Mouse (Mus musculus) T-helper 1 cell (primary cell): ENCODE results near the gene Nos1ap.

ENCODE experiments used
- in situ Hi-C: fragments of 300-600 bp; cut with MboI, MseI; formaldehyde crosslinking; loops from one replicate; pipeline ENCODE4 v1.15.1; 2025; ENCODE audit warnings: high pct_unique_total_duplicates

Gene Nos1ap

DNA sequence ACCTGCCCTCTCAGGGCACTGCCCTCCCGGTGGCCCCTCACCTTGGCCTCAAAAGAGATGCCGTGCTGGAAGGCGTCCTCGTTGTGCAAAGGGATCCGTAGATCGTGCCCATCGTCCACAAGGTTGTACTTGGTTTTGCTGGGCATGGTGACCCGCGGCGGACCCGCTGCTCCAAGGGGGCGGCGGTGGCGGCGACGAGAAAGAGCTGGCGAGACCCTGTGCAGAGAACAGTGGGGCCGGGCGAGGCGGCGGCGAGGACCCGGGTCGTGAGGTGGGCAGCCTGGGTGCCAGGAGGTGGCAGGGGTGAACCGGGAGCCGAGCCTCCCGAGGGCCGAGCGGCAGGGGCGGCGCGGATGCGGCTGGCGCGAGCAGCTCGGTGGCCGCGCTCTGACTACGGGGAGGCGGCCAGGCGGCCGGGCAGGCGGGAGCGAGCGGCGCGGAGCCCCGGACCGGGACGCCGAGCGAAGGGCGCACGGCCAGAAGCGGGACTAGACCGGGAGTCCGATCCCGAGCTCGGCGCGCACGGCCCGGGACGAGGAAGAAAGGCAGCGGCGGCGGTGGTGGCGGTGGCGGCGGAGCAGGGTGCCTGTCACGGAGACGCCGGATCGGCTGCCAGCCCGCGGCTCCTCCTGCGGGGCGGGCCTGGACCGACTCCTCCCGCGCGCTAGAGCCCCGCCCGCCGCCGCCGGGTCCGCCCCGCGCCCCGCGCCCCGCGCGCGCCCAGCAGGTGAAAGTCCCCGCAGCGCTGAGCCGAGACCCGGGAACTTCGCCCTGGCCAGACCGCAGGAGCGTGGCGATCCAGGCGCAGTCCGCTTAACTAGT, at the start of gene Nos1ap:
Gene Nos1ap (minus strand): TSS at position 643 of the 822 bp plus-strand sequence.
- in situ Hi-C loops, result no loop called here

DNA sequence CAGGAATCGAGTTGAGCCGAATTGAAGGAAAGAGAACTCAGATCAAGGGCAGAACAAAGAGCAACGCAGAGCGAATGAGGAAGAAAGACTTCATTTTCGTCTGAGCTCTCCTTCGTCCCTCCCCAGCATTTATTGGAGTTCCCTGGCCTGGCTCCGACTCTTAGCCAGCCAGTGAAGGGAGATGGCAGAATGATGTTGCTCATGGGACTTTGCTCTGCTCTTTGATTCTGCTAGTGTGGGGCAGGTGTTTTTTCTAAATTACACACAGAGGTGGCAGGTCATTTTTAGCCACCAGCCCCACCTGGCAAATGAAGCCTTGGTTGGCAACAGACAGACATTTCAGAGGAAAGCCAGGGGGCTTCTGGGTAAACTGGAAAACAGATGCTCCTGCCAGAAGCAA, 49.3 kb upstream of the Nos1ap start:
- in situ Hi-C loops, result loop anchor here (25.0 kb wide), 1 partner anchor 1923 kb away; the partner anchor contains the start of gene Vsig8

DNA sequence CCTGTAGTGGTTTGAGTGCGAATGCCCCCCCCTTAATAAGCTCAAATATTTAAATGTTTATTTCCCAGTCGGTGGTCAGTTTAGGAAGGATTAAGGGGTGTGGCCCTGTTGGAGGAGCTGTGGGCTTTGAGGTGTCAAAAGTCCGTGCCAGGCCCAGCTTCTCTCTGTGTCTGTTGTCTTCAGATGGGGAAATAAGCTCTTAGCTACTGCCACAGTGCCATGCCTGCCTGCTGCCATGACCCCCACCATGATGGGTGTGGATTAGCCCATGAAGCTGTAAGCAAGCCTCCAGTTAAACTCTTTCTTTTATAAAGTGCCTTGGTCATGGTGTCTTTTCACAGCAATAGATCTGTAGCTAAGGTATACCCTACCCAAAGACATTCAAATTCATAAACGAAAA, 43.2 kb upstream of the Nos1ap start:
- in situ Hi-C loops, result loop anchor here (25.0 kb wide), 1 partner anchor 1929 kb away; the partner anchor contains the start of gene Vsig8

DNA sequence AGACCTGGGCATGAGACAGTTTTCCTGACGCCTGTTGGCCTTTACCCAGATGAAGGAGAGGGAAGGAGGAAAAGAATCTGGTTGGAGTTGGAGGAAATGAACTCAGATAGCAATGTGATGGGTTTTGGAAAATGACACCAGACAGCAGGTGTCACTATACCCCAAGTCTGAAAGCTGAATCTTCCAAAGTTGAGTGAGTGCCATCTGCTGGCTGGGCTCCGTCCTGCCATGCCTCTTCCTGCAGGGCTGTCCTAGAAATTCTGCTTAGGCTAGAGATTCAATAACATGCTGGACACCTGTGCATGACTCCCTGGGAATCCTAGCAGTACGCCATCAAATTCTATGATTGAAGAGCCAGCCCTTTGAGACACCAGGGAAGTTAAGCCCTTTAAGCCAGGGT, 42.7 kb upstream of the Nos1ap start:
- in situ Hi-C loops, result loop anchor here (25.0 kb wide), 1 partner anchor 1930 kb away; the partner anchor contains the start of gene Vsig8

DNA sequence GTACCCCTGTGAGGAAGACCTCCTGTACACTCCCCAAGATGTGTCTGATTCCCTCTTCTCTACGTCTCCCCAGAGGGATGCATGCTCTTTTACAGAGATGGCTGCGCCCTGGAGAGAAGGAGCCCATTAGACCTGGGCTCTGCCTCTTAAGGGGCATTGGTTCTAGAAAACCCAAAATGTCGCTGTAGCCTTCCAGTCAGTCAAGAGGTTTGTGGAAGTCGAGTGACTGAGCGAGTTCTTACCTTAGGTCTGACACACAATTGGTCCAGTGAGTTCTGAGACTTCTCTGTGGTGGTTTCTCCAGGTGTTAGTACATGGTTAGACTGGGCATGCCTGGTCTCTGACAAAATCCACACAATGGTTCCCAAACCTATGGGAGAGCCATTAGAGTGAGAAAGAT, 41.9 kb upstream of the Nos1ap start:
- in situ Hi-C loops, result loop anchor here (25.0 kb wide), 1 partner anchor 1931 kb away; the partner anchor contains the start of gene Vsig8

DNA sequence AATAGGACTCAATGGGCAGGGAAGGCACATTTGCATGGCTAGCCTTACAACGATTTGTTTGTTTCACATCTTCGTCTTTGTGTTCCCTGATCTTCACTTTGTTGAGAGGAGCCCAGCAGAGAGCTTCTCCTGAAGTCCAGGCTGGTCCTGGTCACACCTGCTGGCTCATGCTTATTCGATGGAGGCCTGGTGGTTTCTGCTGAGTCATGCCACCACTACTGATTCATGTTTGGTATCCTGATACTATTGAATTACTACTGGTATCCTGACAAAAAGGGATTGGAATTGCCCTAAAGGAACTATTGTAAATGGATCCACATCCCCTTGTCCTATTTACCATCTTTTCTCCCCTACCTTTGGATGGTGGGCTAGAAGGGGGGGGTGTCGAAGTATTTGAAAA, 40.8 kb upstream of the Nos1ap start:
- in situ Hi-C loops, result loop anchor here (25.0 kb wide), 1 partner anchor 1932 kb away; the partner anchor contains the start of gene Vsig8

DNA sequence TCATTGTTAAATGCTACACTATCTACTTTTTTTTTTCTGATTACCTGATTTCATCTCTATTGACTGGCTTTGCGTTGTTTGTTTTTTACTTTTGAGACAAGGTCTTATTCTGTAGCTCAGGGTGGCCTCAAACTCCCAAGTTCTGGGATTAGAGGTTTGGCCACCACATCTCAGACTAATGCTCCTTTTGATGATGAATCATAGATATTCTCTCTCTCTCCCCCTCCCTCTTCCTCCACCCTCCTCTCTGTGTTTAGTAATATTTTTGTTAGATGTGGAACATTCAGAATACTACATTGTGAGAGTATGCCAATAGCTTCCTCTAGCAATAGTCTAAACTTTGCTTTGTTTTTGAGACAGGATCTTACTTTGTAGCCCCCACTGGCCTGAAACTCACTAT, 33.8 kb upstream of the Nos1ap start:
- in situ Hi-C loops, result no loop called here

DNA sequence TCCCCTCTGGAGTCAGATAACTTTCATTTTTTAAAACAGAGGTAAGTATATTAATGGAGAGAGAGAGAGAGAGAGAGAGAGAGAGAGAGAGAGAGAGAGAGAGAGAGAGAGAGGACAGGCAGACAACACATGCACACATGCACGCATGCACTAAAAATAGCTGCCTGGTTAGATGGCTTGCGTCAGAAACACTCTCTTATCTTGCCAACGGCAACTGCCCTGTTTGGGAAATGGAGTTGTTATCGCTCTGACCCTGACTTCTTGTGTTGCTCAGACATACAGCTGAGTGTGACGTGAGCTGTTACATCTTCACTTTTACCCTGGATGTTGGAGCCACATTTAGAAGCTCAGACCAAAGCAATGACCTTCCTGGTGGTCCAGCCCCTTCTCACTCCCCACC, 33.3 kb upstream of the Nos1ap start:
- in situ Hi-C loops, result no loop called here

DNA sequence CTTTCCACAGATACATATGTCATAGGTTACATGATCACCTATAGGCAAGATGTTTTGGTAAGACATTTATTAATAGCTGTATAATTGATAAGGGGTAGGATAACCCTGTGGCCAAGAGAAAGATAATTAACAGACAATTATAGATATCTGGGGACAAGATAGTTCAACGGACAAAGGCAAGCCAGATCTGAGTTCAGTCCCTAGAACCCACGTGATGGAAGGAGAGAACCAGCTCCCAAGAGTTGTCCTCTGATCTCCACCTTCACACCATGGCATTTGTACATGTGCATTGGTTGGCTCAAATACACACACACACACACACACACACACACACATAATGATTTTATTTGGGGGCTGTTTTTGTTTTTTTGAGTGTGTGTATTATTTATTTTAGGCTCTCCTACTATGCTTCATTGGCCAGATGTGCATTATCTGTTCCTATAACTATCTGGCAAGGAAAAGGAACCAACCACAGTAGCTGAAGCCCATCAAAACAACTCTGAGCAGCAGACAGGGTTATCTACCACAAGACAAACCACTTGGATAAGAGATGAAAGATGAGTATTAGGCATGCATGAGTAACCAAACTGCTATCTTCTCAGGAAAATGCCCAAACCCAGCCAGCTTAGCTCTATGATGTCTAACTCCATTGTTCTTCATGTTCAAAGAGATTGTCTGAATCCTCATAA, 30.2 kb upstream of the Nos1ap start:
- in situ Hi-C loops, result no loop called here

DNA sequence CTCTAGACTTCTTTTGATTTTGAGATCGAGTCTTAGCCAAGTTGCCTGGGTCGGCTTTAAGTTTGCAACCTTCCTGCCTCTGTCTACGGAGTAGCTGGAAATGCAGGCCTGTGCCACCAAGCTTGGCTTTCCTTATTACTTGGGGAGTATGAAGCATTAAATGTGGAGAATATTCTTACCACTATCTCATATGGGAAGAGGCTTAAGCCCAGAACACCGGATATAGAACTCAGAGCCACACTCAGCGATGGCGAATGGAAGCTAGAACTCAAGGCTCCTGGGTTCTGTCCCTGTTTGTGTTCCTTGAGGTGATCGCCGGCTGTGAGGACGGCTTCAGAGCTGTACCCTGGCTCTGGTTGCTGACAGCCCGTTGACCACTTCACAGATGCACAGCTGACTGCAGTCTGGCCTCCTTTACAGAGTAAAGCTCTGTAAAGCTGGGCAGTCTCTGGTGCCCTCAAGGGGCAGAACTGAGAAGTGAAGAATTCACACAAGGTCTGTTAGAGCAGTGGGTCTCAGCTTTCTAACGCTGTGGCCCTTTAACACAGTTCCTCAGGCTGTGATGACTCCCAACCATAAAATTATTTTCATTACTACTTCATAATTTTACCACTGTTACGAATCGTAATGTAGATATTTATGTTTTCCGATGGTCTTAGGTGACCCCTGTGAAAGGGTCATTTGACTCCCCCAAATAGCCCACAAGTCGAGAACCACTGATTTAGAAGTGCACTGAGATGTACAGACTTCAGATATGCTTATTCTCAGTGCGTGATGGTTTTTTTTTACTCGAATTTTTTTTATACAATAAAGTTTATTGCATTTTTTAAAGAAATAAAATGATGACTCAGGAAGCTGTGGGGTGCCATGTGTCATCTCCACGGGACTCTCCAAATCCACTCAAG, 23.6 kb upstream of the Nos1ap start:
- in situ Hi-C loops, result loop anchor here (5.0 kb wide), 1 partner anchor 391 kb away; no protein-coding TSS in a partner anchor

DNA sequence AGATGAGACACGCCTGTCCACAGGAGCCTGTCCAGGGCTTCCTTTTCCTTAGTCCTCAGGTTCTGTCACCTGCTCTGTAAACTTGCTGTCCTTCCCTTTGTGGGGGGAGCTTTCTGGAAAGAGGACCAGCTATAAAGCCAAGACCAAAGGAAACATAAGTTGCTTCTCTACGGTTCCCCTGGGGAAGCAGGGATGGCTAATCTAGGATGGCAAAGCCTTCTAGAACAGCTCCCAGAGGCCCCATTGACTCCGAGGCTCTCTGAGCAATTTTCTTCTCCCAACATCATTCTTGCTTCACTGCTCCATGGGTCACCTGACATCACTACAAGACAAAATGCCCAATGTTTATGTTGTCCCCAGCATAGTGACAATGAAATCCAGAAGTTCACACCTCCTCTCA, 22.0 kb upstream of the Nos1ap start:
- in situ Hi-C loops, result loop anchor here (5.0 kb wide), 1 partner anchor 389 kb away; no protein-coding TSS in a partner anchor

DNA sequence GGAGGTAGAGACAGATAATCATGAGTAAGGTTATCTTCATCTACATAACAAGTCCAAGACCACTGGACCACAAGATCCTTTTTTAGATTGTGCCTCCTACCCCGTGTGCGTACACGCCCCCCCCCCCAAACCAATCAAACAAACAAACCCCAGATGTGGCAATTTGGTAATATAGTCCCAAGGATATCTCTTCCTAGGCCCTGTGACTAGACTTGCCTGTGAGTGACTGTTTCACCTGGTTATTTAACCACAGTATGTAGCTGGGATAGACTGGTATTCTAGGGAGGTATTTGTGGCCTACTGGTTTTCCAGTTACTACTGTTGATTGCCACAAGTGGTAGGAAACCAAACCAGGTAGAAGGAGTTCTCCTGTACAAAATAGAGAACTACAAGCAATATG, 21.0 kb upstream of the Nos1ap start:
- in situ Hi-C loops, result loop anchor here (5.0 kb wide), 1 partner anchor 388 kb away; no protein-coding TSS in a partner anchor

DNA sequence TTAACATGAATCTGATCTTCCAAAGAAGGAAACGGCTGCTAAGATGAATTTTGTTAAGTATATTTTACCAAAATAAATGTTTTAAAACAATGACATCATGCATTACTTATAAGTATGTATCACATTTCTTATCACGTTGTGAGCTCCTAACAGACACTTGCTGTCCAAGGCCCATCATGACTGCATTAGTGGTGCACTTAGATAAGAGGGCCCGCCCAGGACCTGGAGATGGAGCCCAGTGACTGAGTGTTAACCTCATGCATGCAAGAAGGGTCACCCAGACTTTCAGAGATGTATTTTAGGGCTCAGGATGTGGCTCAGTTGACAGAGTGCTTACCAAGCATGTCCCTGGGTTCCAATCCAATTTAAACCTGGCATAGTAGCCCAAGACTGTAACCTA, 20.6 kb upstream of the Nos1ap start:
- in situ Hi-C loops, result loop anchor here (5.0 kb wide), 1 partner anchor 388 kb away; no protein-coding TSS in a partner anchor

DNA sequence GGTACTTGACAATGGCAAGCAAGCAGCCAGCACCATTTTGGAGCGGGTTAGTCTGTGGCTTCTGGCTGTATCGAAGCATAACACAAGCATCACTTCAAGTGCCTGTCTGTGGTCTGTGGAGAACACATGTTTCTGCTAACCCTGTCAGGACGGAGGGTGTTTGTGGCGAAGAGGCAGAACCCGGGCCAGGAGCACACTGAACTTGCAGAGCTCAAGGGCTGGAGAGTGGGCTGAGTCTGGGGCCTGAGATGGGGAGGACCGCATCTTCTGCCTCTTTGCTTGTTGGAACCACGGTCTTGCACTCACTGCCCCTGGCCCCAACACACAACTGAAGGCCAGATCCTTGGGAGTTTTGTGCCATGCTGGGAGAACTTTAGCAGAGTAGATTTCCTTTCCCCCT, 20.2 kb upstream of the Nos1ap start:
- in situ Hi-C loops, result loop anchor here (5.0 kb wide), 1 partner anchor 388 kb away; no protein-coding TSS in a partner anchor

DNA sequence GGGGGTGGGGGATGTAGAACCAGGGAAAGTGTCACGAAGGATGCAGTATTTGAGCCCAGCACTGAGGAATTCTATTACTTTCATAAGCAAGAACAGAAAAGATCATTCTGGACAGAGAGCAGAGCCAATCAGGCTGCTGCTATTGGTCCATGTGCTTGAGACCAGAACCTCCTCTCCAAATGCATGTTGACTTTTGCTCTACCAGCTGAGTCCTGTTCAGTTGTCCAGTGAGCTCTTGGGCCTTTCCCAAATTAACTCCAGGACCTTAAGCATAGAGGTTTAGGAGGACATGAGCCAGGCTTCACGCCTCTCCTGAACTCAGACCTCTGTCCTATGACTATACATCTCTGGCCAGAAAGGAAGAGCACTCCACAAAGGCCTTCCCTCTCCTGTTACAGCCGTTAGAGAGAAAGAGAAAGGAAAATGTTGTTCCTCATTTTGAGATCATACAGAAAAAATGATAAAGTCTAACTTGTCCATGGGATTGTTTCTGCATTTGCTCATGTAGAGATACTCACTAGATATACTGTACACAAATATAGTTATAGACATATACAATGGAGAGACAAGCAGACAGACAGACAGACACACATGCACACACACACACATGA, 18.9 kb upstream of the Nos1ap start:
- in situ Hi-C loops, result no loop called here

DNA sequence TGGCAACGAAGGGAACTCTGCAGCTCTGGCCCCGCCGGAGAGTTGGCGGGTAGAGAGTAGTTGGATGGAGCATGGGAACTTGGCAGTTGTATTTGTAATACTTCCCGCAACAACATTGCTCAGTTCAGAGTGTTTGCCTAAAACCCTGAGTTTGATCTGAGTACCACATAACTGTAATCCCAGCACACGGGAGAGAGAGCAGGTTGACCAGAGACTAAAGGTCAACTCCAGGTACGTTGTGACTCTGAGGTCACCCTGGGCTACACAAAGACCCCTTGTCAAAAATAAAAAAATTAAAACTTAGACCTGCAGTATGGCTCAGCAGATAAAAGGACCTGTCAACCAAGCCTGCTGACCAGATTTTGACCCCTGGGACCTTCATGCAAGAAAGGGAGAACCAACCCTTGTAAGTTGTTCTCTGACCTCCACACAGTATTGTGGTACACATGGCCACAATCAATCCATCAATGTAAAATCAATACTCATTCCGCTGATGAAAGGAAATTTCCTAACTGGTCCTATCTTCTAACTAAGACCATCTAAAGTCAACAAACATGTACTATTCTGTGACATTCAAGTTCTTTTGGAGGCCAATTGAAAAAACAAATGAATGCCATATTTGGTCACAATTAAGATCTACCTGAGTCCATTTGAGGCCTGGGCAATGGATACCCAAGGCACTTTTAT, 17.7 kb upstream of the Nos1ap start:
- in situ Hi-C loops, result no loop called here

DNA sequence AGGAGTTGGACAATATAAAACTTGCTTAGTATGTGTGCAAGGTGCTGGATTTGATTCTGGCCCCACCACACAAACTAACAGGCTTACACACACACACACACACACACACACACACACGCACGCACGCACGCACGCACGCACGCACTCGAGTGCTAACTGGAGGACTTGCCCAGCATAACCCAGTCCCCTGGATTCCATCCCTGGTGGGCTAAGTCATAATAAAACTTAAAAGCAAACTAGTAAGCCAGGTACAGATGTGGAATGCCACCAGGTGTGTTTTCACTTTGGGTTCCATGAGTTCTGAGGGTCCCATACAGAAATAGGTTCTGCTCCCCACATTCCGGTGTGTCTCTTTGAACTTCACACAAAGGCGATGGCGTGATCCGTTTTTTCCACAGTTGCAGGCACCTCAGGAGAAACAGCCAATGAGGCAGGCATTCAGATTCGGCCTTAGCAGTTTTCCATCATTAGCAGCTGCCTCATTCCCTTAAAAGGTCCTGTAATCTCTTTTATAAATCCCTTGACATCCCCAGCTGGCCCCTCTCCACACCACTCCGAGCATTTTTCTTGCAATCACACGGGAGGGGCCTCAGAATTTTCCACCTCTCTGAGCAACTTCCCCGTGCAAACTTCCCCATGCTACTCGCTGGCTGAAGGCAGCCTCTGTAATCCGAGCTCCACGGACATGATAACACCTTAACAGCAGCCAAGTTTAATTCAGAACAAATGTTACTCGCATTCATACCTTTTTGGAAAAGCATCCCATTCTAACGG, 15.8 kb upstream of the Nos1ap start:
- in situ Hi-C loops, result no loop called here

DNA sequence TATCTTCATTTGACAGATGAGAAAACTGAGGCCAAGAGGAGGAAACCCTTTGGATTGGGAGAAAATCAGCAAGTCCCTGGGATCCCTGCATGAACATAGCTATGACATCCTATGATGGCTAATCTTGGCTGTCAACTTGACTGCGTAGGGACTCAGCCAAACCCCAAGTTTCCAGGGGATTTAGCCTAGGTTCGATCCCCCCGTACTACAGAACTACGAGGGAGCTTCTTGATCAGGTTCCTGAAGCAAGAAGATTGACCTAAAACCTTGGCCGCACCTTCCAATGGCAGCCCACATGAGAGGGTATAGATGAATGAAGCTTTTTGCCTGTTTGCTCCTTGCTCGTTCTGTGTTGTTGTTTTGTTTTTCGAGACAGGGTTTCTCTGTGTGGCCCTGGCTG, 4.9 kb upstream of the Nos1ap start:
- in situ Hi-C loops, result no loop called here

DNA sequence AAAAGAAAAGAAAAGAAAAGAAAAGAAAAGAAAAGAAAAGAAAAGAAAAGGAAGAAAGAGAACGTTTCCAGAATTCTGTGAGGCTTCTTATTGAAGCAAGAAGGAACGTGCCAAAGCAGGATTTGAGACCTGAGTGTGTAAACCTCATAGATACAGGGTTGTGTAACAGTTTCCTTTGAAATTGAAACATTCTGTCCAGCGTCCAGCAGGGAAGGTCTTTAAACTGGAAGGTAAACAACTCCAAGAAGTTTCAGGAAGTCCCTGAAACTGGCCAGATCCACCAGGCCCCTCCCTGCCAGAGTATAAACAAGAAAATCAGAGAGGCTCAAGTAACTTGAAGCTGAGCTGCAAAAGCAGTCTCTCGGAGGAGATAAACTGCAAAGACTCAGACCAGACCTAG, 870 bp upstream of the Nos1ap start:
- in situ Hi-C loops, result no loop called here

DNA sequence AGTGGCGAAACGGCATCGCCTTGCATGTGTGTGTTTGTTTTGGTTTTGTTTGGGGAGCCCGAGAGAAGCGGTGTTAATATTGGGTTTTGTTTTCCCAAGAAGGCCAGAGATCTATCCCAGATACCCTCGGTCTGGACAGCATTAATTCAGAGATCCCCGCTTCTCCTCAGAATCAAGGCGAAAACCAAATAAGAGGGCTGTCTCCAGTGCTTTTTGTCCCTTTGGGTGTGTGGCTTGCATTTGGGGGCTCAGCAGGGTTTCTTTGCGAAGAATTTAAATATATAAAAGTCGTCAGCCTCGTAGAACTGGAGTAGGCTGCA, 340 bp upstream of the Nos1ap start:
- in situ Hi-C loops, result no loop called here
